Comparison of ENCODE assay signal across 12 mouse cellular contexts in the genomic region with DNA sequence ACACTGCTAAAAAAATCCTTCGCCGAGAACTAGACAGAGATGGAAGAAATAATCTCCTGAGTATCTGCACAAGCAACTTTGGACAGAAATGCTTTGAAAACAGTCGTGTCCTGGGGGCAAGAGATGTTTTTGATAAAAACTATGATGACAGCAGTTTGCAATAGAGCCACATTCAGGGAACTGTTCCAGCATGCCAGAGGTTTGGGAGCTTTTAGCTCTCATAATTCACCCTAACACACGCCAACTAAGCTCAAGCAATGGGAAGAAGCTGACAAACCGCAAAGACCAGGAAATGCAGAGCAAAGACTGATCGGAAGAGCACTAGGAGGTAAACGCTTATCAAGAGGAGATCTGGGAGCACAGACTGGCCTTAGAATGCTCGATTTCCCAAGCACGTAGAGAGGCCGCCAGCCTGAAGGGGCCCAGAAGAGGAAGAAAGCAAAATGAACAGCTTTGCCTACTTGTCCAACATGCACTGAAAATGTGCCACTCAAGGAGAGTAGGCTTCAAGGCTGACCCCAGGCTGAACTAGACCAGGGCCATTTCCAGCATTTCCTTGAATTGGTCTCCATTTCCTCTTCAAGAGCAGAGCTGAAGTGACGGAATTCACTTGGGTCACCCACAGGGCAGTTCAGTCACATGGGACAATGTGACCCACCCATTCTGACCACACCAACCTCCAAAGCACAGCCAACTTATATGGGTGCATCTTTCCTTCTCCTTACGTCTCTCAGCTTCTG.
DNase-seq lines count a peak whose midpoint lies in the region; ATAC-seq lines count a peak whose summit lies in the region.
"Had no signal": no experiment of that assay in that cellular context is flagged by ENCODE, and none has a peak within 500 bp of the region (broad histone marks: within the 10 kb centered on the region; RNA-seq: fewer than 3 reads in every experiment).

No protein-coding gene starts in this region.

- no peaks in the 10 kb centered on the region for H3K9me3 ChIP-seq in kidney, embryonic 14.5 days (ENCODE audit: control insufficient read depth, low read length)
- H3K9me3 ChIP-seq in lung, embryonic 16.5 days (ENCODE audit: control insufficient read depth, low read length) = no peaks in the 10 kb centered on the region
- no peaks in the 10 kb centered on the region for H3K9me3 ChIP-seq in hindbrain, embryonic 13.5 days
- no peaks in the 10 kb centered on the region for H3K9me3 ChIP-seq in midbrain, embryonic 14.5 days (ENCODE audit: control insufficient read depth, low read length)
- H3K9me3 ChIP-seq: hindbrain, embryonic 15.5 days; midbrain, embryonic 12.5 days had no signal

- DNase-seq in embryo, embryonic 10 days (ENCODE audit: low spot score) = peak; percentile 15
- DNase-seq in embryo, embryonic 10.5 days (ENCODE audit: low spot score) = no peak
- peak; percentile 31 to 54 for DNase-seq in adrenal gland, postnatal 36 days
- DNase-seq in spleen, adult 12 weeks (ENCODE audit: low spot score) = no peak
- DNase-seq in midbrain, embryonic 14.5 days = no peak
- DNase-seq: cerebellum, adult 9-11 months; forebrain, postnatal 0 days had no signal

- 0 out of 2 replicates have a peak, but pooled peaks have one; percentile 48 for ATAC-seq in kidney, embryonic 14.5 days (ENCODE audit: low FRiP score, low TSS enrichment)
- peak; percentile 78 for ATAC-seq in lung, embryonic 16.5 days (ENCODE audit: low read depth)
- ATAC-seq in hindbrain, embryonic 13.5 days (ENCODE audit: low FRiP score) = no peak
- ATAC-seq in midbrain, embryonic 14.5 days (ENCODE audit: low FRiP score, low TSS enrichment) = no peak
- ATAC-seq: forebrain, postnatal 0 days had no signal

- H3K27ac ChIP-seq in kidney, embryonic 14.5 days (ENCODE audit: low read depth, low read length) = peak overlapping the region; percentile 27; the same call in 1 of the 2 replicates
- H3K27ac ChIP-seq in lung, embryonic 16.5 days (ENCODE audit: low read length) = no peak overlapping the region
- H3K27ac ChIP-seq in hindbrain, embryonic 13.5 days = no peak overlapping the region
- no peak overlapping the region for H3K27ac ChIP-seq in midbrain, embryonic 14.5 days (replicated peaks; ENCODE audit: low read depth, low read length)
- H3K27ac ChIP-seq: hindbrain, embryonic 15.5 days; midbrain, embryonic 12.5 days had no signal

- H3K4me2 ChIP-seq in kidney, embryonic 14.5 days (replicated peaks; ENCODE audit: low read depth, low read length) = no peak overlapping the region
- H3K4me2 ChIP-seq in lung, embryonic 16.5 days (ENCODE audit: low read depth, low read length) = no peak overlapping the region
- H3K4me2 ChIP-seq in hindbrain, embryonic 13.5 days = no peak overlapping the region
- no peak overlapping the region for H3K4me2 ChIP-seq in midbrain, embryonic 14.5 days (ENCODE audit: low read length)
- H3K4me2 ChIP-seq: hindbrain, embryonic 15.5 days; midbrain, embryonic 12.5 days had no signal

- H3K4me3 ChIP-seq in kidney, embryonic 14.5 days (ENCODE audit: low read length) = no peak overlapping the region
- H3K4me3 ChIP-seq in lung, embryonic 16.5 days (ENCODE audit: low read length) = no peak overlapping the region
- no peak overlapping the region for H3K4me3 ChIP-seq in hindbrain, embryonic 13.5 days
- H3K4me3 ChIP-seq in midbrain, embryonic 14.5 days (replicated peaks; ENCODE audit: low read depth, low read length) = no peak overlapping the region
- H3K4me3 ChIP-seq: hindbrain, embryonic 15.5 days; midbrain, embryonic 12.5 days had no signal

- WGBS in kidney, embryonic 14.5 days = 61% methylated on average over 12 of the region's 12 CpGs
- 49% methylated on average over 12 of the region's 12 CpGs for WGBS in lung, embryonic 16.5 days
- WGBS in hindbrain, embryonic 13.5 days = 85% methylated on average over 12 of the region's 12 CpGs
- 87% methylated on average over 12 of the region's 12 CpGs for WGBS in midbrain, embryonic 14.5 days

- H3K27me3 ChIP-seq in kidney, embryonic 14.5 days (ENCODE audit: control insufficient read depth, insufficient read depth, low read length) = no peaks in the 10 kb centered on the region; the same call in 1 of the 2 replicates
- H3K27me3 ChIP-seq in lung, embryonic 16.5 days (ENCODE audit: control insufficient read depth, insufficient read depth, low read depth, low read length) = no peaks in the 10 kb centered on the region
- no peaks in the 10 kb centered on the region for H3K27me3 ChIP-seq in hindbrain, embryonic 13.5 days
- no peaks in the 10 kb centered on the region for H3K27me3 ChIP-seq in midbrain, embryonic 14.5 days (ENCODE audit: control insufficient read depth, insufficient read depth, low read length)
- H3K27me3 ChIP-seq: hindbrain, embryonic 15.5 days; midbrain, embryonic 12.5 days had no signal

- peaks cover 4% of the 10 kb centered on the region; the same call in 1 of the 2 replicates for H3K4me1 ChIP-seq in kidney, embryonic 14.5 days (ENCODE audit: control insufficient read depth, insufficient read depth, low read length)
- H3K4me1 ChIP-seq in lung, embryonic 16.5 days (replicated peaks; ENCODE audit: control insufficient read depth, insufficient read depth, low read length) = 0 out of 2 replicates have a peak, but pooled peaks cover 3% of the 10 kb centered on the region
- H3K4me1 ChIP-seq in hindbrain, embryonic 13.5 days (replicated peaks) = no peaks in the 10 kb centered on the region
- no peaks in the 10 kb centered on the region for H3K4me1 ChIP-seq in midbrain, embryonic 14.5 days (ENCODE audit: control insufficient read depth, insufficient read depth, low read length)
- H3K4me1 ChIP-seq: hindbrain, embryonic 15.5 days; midbrain, embryonic 12.5 days had no signal

- no peaks in the 10 kb centered on the region for H3K36me3 ChIP-seq in kidney, embryonic 14.5 days (ENCODE audit: control insufficient read depth, insufficient read depth, low read length)
- no peaks in the 10 kb centered on the region for H3K36me3 ChIP-seq in lung, embryonic 16.5 days (ENCODE audit: control insufficient read depth, insufficient read depth, low read length)
- H3K36me3 ChIP-seq in hindbrain, embryonic 13.5 days = no peaks in the 10 kb centered on the region
- H3K36me3 ChIP-seq in midbrain, embryonic 14.5 days (ENCODE audit: control insufficient read depth, insufficient read depth, low read length) = no peaks in the 10 kb centered on the region
- H3K36me3 ChIP-seq: hindbrain, embryonic 15.5 days; midbrain, embryonic 12.5 days had no signal

- H3K9ac ChIP-seq in kidney, embryonic 14.5 days (ENCODE audit: low read depth, low read length) = no peak overlapping the region
- no peak overlapping the region for H3K9ac ChIP-seq in lung, embryonic 16.5 days (ENCODE audit: low read length)
- no peak overlapping the region for H3K9ac ChIP-seq in hindbrain, embryonic 13.5 days
- no peak overlapping the region for H3K9ac ChIP-seq in midbrain, embryonic 14.5 days (replicated peaks; ENCODE audit: low read length)
- H3K9ac ChIP-seq: forebrain, postnatal 0 days; hindbrain, embryonic 15.5 days; midbrain, embryonic 12.5 days had no signal

Comparison
In these comparisons a context has a peak if more than half of its experiments do, and no peak if none do; other contexts are left out.
1. DNase-seq: peak in embryo, embryonic 10 days (single experiment) and adrenal gland, postnatal 36 days (2 of 2); none in embryo, embryonic 10.5 days (single experiment), spleen, adult 12 weeks (single experiment) and midbrain, embryonic 14.5 days (single experiment).
2. ATAC-seq: peak in kidney, embryonic 14.5 days (single experiment) and lung, embryonic 16.5 days (single experiment); none in hindbrain, embryonic 13.5 days (single experiment) and midbrain, embryonic 14.5 days (single experiment).